Mouse (Mus musculus) erythroid progenitor cell, adult 5-6 weeks (primary cell): ENCODE measurements around the gene Zswim8. TPM values are rescaled to one million over a fixed set of nuclear protein-coding genes. Genes with fewer than 3 reads are reported as not detected.

ENCODE experiments used
- ATAC-seq: replicated peaks from 2 replicates; pipeline ENCODE4 v1.8.0; 2016; ENCODE audit warnings: moderate number of reproducible peaks, mild to moderate bottlenecking, moderate TSS enrichment, inconsistent platforms; ENCODE audit not compliant: poor library complexity, low FRiP score, severe bottlenecking
- total RNA-seq, 2 experiments: library from RNA; stranded (forward) in 1 of 2; stranded (reverse) in 1 of 2; fragments of 150-400 nt in 1 of 2; fragments of 186-747, 209-891 nt in 1 of 2; gene quantifications; 2 replicates each; pipeline versions ENCODE4 v1.2.3 to v1.2.4; 2015 to 2017; ENCODE audit warnings: low replicate concordance in 2 of 2

The Zswim8 gene
- total RNA-seq, 2 experiments from 2014 or later: 30.5 to 62.5 TPM

GRCm38 (mm10) chr14:20725660-20726339 lies 18.4 kb downstream of the Zswim8 start:
- no peak for ATAC-seq

- ATAC-seq: no peak
Observed at GRCm38 (mm10) chr14:20729871-20730270, 22.5 kb downstream of the Zswim8 start.

DNA sequence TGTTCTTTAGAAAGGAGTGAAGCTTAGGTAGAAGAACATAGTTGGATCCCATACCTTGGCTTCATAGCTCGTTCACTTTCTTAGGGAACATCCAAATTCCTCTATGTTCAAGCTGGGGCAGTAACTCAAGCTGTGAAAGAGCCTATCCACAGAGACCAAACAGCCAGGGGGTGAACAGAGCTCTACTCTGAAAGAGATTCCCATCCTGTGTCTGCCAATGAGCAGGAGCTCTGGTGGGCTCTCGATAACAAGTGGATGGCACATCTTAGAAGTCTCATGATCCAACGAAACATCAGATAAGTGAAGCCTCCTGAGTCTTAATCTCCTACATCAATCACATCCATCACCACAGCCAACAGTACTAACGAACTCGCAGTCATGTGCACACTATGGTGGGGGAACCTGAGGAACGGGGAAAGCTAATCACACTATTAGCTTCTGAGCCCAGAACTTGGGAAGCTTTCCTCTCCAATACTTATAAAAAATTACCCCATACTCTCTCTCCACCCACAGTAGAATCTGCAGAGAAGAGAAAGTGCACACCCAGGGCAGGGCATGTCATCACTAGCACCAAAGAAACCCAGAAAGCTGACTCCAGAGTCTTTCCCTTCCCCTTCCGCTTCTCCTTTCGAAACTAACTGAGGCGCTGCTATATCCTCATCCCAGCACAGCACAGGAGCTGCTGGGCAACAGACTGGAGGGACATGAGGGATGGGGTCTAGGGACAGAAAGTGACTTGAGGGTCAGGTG lies 23.7 kb downstream of the Zswim8 start:
- ATAC-seq: no peak

- peak; percentile 64 for ATAC-seq
Observed at GRCm38 (mm10) chr14:20733041-20733951, 25.9 kb downstream of the Zswim8 start.

- ATAC-seq: peak; percentile 89
Observed at GRCm38 (mm10) chr14:20733952-20734774, 26.8 kb downstream of the Zswim8 start, which contains the start of gene Ndst2. Ndst2 (minus strand) TSS chr14:20734562.

DNA sequence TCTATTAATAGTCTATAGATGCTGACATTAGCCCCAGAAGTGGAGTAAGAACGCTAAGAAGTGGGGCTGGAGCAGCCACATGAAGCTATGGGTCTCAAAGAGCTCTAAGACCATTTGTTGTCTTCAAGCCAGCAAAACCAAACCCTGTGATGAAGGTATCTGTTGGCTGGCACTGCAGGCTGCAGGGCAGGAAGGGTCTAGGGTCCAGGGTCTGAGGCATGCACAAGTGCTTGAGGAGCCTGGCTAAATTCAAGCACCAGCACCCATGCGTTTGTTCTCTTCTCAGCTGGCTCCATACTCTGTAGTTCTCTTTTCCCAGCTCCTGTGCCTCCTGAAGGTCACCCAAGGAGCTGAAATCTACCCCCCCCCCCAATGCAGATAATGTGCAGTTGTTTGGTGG lies 27.7 kb downstream of the Zswim8 start:
- no peak for ATAC-seq

GRCm38 (mm10) chr14:20735892-20736390 lies 28.6 kb downstream of the Zswim8 start:
- no peak for ATAC-seq

- ATAC-seq: peak; percentile 53
Observed at GRCm38 (mm10) chr14:20737306-20737705, 30.0 kb downstream of the Zswim8 start.

DNA sequence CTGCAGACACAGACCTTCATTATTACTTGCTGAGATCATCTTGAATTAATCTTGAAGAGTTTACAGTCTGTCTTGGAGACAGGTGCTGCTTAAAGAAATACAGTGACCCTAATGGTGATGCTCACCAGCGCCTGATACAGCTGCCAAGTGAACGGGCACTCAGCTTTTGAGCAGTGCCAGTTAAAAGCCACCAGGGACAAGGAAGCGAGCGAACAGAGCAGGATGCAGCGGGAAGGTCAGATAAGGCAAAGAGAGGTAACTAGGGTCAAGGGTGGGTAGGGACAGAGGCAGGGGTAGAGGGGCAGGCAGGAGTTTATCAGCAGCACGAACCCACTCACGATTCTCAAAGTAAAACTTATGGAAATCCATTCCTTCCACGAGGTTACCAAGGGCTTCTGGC lies 31.2 kb downstream of the Zswim8 start:
- no peak for ATAC-seq

DNA sequence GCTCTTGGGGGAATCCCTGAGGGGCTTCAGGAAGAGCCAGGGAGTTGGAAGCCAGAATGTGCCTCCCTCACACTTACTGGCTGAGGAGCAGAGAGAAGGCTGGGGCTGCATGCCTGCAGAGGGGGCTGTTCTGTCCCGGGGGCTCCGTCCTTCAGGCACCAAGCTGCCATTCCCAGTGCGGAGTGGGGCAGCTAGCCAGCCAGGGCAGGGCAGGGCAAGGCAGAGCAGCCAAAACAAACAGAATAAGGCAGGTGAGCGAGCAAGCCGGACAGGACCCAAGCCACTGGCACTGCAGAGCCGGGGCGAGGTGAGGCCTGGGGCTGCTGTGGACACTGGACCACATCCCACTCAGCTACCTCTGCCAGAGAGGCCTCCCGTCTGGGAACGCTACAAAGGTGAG lies 33.9 kb downstream of the Zswim8 start:
- ATAC-seq: no peak

DNA sequence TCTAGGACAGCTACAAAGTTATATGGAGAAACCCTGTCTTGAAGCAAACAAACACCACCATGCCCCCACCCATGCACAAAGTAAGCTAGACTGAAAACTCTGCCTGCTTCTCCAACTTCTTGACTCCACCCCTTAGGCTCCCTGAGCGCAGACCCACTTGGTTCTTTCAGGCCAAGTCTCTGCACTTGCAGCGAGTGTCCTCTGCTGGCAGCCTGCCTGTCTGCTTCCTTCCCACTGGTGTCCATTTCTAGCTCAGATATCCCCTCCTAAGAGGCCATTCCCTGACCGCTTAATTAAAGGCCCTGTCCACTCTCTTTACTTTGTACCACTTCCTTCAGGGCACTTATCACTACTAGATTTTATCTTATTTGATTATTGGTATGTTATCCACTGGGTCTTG lies 36.3 kb downstream of the Zswim8 start:
- no peak for ATAC-seq

DNA sequence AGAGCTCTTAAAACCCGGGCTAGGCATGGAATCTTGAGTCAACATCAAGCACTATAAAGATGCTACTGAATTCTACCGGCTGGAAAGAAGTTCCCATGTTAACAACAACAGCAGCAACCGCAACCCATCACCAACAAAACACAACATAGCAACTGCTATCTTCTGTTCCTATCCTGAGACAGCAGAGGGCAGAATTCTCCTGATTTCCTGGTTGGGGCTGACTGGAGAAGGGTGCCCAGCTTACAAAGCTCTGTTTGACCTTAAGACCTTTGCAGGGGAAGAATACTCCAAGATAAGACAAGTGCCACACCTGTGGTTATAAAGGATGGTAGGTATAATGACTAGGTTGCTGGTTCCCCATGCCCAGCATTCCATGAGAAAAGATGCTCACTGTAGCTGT lies 39.6 kb downstream of the Zswim8 start:
- ATAC-seq: no peak

- no peak for ATAC-seq
Observed at GRCm38 (mm10) chr14:20748388-20748787, 41.0 kb downstream of the Zswim8 start.

DNA sequence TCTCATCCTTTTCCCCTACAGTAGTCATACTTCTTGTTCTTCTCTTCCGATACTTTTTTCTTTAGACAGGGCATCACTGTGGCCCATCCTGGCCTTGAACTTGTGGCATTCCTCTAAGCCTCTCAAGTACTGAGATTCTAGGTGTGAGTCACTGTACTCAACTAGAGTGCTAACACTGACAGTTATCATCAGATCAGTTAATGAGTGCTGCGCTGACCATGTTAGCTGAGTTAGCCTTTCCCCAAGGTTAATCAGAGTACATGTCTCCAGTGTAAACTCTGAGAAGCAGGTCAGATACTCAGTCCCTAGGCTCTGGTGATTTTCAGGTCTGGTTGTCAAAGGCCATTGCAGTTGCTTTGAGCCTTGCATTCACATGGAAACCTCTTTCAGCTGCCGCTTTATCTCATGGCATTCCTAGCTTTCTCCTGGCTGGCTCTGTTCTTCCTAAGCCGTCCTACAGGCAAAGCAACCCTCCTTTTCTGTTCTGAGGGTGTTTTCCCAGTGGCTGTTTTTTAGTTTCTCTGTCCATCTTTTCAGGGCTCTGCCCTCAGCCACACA lies 42.2 kb downstream of the Zswim8 start:
- no peak for ATAC-seq

DNA sequence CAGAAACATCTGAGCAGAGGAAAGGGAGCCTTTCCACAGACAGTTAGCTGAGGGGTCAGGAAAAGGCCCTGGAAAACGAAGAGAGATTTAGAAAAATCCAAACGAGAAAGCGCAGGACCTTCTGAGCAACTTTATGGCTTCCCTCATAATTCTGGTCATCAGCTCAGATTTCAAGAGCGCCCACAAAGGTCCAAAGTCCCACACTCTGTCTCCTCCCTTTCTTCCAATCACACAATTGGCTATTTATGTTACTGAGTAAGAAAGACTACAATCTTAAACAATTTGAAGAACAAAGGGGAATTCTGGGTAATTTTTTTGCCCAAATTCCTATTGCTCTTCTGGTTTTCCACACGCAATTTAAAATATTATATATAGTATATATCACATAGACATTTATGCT lies 43.2 kb downstream of the Zswim8 start:
- no peak for ATAC-seq

DNA sequence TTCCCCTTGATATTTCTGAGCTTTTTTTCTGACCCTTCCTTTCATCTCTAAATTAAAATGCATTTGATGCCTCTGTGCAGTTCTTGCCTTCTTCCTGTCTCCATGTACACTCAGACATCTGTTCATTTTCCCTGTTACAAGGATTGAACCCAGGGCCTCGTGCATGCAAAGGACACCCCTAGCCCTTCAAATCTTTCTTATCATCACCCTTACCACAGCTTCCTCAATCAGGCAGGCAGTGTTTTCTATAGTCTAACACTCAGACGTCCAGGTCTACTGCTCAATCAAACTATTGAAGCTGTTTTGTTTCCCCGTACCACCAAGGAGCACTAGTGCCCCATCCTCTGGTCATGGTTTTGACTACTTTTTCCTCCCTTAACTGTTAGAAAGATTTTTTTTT lies 46.4 kb downstream of the Zswim8 start:
- no peak for ATAC-seq

- no peak for ATAC-seq
Observed at GRCm38 (mm10) chr14:20757370-20757907, 50.1 kb downstream of the Zswim8 start.

GRCm38 (mm10) chr14:20758768-20759435 lies 51.5 kb downstream of the Zswim8 start:
- no peak for ATAC-seq
